Mouse (Mus musculus) cortical plate, adult 2 months (tissue): ENCODE measurements around the gene Dusp22.

Experiments used
- CTCF ChIP-seq: fragments of 200-500 bp; IDR thresholded peaks from 2 replicates; pipeline ENCODE4 v1.5.1; 2011; ENCODE audit warnings: mild to moderate bottlenecking, control low read depth, low read length; ENCODE audit not compliant: insufficient read depth; ENCODE audit errors: extremely low read depth
- POLR2A ChIP-seq: fragments of 200-500 bp; IDR thresholded peaks from 2 replicates; pipeline ENCODE4 v1.6.1; 2011; ENCODE audit warnings: mild to moderate bottlenecking, low read length, control low read depth; ENCODE audit not compliant: insufficient read depth; ENCODE audit errors: extremely low read depth

DNA sequence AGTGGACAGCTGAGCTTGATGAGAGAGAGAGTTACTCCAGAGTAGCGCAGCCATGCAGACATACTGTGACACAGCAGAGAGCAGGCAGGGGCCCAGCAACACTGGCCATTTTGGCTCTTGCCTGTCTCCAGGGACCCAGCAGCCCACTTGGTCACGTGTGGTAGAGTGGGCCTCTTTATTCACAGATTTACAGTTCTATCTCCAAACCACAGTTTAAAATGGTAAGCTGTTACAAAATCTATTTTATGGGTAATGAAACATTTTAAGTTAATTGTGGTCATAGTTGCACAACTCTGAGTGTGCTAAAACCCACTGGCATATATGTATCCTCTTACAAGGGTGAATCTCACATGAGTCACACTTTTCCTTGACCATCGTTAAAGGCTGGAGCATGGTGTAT is 9.5 kb downstream of the Dusp22 start:
- TF ChIP-seq CTCF (no peak), POLR2A (no peak)
